Mouse (Mus musculus): ENCODE results near the gene H2al1g.
"Not testable (repeated sequence)": the region's sequence is repeated elsewhere in the genome, so short reads cannot be mapped to it uniquely, and the experiment has no call there.

DNA sequence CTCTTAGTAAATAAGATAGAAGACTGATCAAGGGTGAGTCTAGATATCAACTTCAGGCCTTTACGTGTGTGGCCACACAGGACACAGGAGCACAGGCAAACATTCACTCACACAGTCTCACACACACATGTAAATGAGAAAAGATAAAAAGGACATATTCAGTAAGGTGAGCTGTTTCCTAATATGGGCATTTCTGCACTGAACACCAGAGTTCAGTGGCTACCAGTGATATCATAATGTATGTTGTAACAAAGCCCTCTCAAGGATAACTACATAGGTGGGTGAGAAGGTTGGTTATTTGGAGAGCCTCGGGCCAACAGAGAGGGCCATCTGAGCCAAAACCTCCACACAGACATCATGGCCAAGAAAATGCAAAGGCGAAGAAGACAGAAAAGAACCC, 6.4 kb upstream of the H2al1g start, which contains the start of gene H2al1e:
- not testable (repeated sequence) for TF ChIP-seq CTCF (IDR thresholded peaks at IDR 0.05; ENCODE audit: borderline replicate concordance, insufficient read depth, low read depth, low read length); POLR2A (IDR thresholded peaks at IDR 0.05; ENCODE audit: borderline replicate concordance, insufficient read depth, low read length)
